Mouse (Mus musculus): ENCODE measurements around the gene Gucy1b2. TPM values are rescaled to one million over a fixed set of nuclear protein-coding genes. Genes with fewer than 3 reads are reported as not detected.

Gene Gucy1b2
- polyA plus RNA-seq, 1 experiment from 2014 or later = 0.14 TPM

DNA sequence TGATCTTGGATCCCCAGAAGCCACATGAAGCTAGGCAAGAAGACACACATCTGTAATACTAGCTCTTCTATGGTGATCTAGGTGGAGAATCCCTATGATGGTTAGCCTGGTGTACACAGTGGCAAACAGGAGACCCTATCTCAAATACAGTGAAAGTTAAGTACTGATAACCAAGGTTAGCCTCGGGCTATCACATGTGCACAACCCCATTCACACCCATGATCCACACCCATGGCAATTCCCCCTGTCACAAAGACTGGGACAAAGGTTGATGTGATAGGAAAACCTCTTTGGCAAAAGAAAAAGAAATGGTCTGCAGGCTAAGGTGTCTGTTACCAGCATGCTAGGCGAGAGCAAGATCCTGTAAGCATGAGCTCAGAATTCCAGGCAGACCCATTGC is 16.0 kb upstream of the Gucy1b2 start:
- 79% methylated on average over 2 of the region's 2 CpGs for WGBS

DNA sequence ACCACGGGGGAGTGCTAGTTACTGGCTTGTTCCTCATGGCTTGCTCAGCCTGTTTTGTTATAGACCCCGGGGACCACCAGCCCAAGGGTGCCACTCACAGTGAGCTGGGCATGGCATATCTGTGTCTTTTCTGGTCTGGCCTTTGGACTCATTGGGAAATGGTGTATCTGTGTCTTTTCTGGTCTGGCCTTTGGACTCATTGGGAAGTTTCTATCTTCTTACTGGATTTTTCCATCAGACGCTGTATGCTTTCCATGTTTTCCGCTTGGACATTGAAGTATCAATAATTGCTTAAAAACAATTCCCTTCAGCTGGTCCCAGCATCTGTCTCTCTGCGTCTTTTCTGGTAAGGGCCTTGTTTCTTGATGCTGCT is 12.7 kb upstream of the Gucy1b2 start:
- WGBS = 88% methylated on average over 5 of the region's 5 CpGs

More for the DNA sequence above, 16.0 kb upstream of the Gucy1b2 start:
- H3K4me2 ChIP-seq (replicated peaks; ENCODE audit: low read depth, low read length) = no peak overlapping the region
- no peak overlapping the region for H3K27ac ChIP-seq (ENCODE audit: low read depth, low read length)
- no peak for ATAC-seq (ENCODE audit: low FRiP score)
- DNase-seq (ENCODE audit: low spot score) = no peak
- H3K4me1 ChIP-seq (replicated peaks; ENCODE audit: control insufficient read depth, insufficient read depth, low read length) = no peaks in the 10 kb centered on the region
- no peaks in the 10 kb centered on the region for H3K36me3 ChIP-seq (ENCODE audit: control insufficient read depth, insufficient read depth, low read length)
- H3K9me3 ChIP-seq (ENCODE audit: control insufficient read depth, low read length) = no peaks in the 10 kb centered on the region
- no peaks in the 10 kb centered on the region for H3K27me3 ChIP-seq (ENCODE audit: control insufficient read depth, insufficient read depth, low read length)
- no peak overlapping the region for H3K4me3 ChIP-seq (ENCODE audit: low read depth, low read length)
- no peak overlapping the region for H3K9ac ChIP-seq (ENCODE audit: low read depth, low read length)

DNA sequence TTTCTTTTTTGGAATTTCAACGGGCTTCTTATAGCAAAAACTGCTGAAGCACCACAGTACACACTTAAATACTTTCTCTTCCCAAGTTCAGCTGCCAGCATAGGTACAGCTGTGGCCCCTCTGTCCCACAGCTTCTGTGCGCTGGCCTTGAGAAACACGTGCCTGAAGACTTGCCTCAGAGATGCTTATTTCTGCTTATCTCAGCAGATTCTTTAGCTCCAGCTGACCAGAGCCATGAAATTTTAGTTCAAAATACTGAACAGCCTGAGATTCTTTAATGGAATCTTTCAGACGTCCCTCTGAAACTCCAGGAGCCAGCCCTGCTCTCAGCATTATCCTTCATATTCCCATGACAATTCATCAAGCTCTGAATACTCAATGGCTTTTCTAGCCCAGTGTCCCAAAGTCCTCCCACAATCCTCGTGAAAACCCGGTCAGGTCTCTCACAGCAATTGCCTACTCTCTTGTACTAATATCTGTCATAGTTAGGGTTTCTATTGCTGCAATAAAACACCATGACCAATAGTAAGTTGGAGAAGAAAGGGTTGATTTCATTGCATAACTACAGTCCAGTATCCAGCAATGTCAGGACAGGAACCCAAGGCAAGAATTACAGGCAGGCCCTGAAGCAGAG is 12.1 kb upstream of the Gucy1b2 start:
- H3K9me3 ChIP-seq (ENCODE audit: control insufficient read depth, low read length) = no peaks in the 10 kb centered on the region
- no peaks in the 10 kb centered on the region for H3K4me1 ChIP-seq (replicated peaks; ENCODE audit: control insufficient read depth, insufficient read depth, low read length)
- H3K36me3 ChIP-seq (ENCODE audit: control insufficient read depth, insufficient read depth, low read length) = no peaks in the 10 kb centered on the region
- no peak overlapping the region for H3K27ac ChIP-seq (ENCODE audit: low read depth, low read length)
- H3K4me2 ChIP-seq (replicated peaks; ENCODE audit: low read depth, low read length) = no peak overlapping the region
- H3K9ac ChIP-seq (ENCODE audit: low read depth, low read length) = no peak overlapping the region
- WGBS = 77% methylated on average over 6 of the region's 6 CpGs
- H3K4me3 ChIP-seq (ENCODE audit: low read depth, low read length) = no peak overlapping the region
- ATAC-seq (ENCODE audit: low FRiP score) (no peak), DNase-seq (ENCODE audit: low spot score) (no peak)
- no peaks in the 10 kb centered on the region for H3K27me3 ChIP-seq (ENCODE audit: control insufficient read depth, insufficient read depth, low read length)

More for the DNA sequence above, 12.7 kb upstream of the Gucy1b2 start:
- H3K4me3 ChIP-seq (ENCODE audit: low read depth, low read length) = no peak overlapping the region
- no peak overlapping the region for H3K27ac ChIP-seq (ENCODE audit: low read depth, low read length)
- H3K9me3 ChIP-seq (ENCODE audit: control insufficient read depth, low read length) = no peaks in the 10 kb centered on the region
- no peak for DNase-seq (ENCODE audit: low spot score)
- no peaks in the 10 kb centered on the region for H3K4me1 ChIP-seq (replicated peaks; ENCODE audit: control insufficient read depth, insufficient read depth, low read length)
- no peak overlapping the region for H3K4me2 ChIP-seq (replicated peaks; ENCODE audit: low read depth, low read length)
- H3K9ac ChIP-seq (ENCODE audit: low read depth, low read length) = no peak overlapping the region
- ATAC-seq (ENCODE audit: low FRiP score) = no peak
- H3K36me3 ChIP-seq (ENCODE audit: control insufficient read depth, insufficient read depth, low read length) = no peaks in the 10 kb centered on the region
- no peaks in the 10 kb centered on the region for H3K27me3 ChIP-seq (ENCODE audit: control insufficient read depth, insufficient read depth, low read length)

DNA sequence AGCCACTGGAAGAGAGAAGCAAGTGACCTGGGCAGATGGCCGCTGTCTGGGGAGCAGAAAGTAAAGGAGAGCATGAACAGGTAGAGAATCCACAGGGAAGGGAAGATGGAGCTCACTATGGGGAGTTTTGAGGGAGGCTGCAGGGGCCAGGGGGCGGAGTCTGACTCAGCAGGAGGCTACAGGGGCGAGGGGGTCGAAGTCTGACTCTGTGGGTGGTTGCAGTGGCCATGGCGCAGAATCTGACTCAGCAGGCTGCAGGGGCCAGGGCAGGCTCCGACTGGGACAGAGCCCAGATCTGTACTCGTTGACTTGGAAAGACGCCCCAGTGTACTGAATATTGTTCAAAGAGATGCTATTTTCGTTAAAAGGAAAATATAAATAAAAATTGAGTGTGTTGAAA is 8.9 kb upstream of the Gucy1b2 start:
- no peaks in the 10 kb centered on the region for H3K9me3 ChIP-seq (ENCODE audit: control insufficient read depth, low read length)
- H3K36me3 ChIP-seq (ENCODE audit: control insufficient read depth, insufficient read depth, low read length) = no peaks in the 10 kb centered on the region
- no peaks in the 10 kb centered on the region for H3K4me1 ChIP-seq (replicated peaks; ENCODE audit: control insufficient read depth, insufficient read depth, low read length)
- peak; percentile 11 for DNase-seq (ENCODE audit: low spot score)
- no peak overlapping the region for H3K27ac ChIP-seq (ENCODE audit: low read depth, low read length)
- H3K27me3 ChIP-seq (ENCODE audit: control insufficient read depth, insufficient read depth, low read length) = no peaks in the 10 kb centered on the region
- no peak overlapping the region for H3K4me2 ChIP-seq (replicated peaks; ENCODE audit: low read depth, low read length)
- H3K4me3 ChIP-seq (ENCODE audit: low read depth, low read length) = no peak overlapping the region
- 17% methylated on average over 9 of the region's 9 CpGs for WGBS
- H3K9ac ChIP-seq (ENCODE audit: low read depth, low read length) = no peak overlapping the region
- no peak for ATAC-seq (ENCODE audit: low FRiP score)

DNA sequence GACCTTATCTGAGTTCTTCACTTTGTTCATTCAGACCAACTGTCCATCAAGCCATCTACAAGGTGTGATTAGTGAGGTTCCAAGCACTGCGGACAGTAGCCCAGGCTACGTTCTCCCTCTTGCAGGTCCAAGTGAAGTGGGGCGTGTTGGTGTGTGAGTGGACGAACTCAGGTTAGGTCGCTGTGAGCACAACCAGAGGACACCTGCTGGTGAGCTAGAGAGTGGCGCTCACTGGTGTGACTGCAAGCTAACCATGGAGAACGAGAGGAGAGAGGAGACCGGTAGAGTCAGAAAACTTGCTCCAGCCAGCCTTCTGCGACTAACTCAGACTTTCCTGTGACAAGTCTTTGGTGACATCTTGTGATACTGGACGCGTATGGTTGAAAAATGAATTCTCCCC is 3.5 kb upstream of the Gucy1b2 start:
- peak; percentile 18 for DNase-seq (ENCODE audit: low spot score)
- Histone ChIP-seq H3K9ac (ENCODE audit: low read depth, low read length) (no peak overlapping the region), H3K9me3 (ENCODE audit: control insufficient read depth, low read length) (no peaks in the 10 kb centered on the region), H3K4me3 (ENCODE audit: low read depth, low read length) (no peak overlapping the region), H3K4me2 (replicated peaks; ENCODE audit: low read depth, low read length) (no peak overlapping the region), H3K36me3 (ENCODE audit: control insufficient read depth, insufficient read depth, low read length) (no peaks in the 10 kb centered on the region), H3K27me3 (ENCODE audit: control insufficient read depth, insufficient read depth, low read length) (no peaks in the 10 kb centered on the region), H3K4me1 (replicated peaks; ENCODE audit: control insufficient read depth, insufficient read depth, low read length) (no peaks in the 10 kb centered on the region), H3K27ac (ENCODE audit: low read depth, low read length) (no peak overlapping the region)
- 66% methylated on average over 11 of the region's 11 CpGs for WGBS
- ATAC-seq (ENCODE audit: low FRiP score) = no peak

DNA sequence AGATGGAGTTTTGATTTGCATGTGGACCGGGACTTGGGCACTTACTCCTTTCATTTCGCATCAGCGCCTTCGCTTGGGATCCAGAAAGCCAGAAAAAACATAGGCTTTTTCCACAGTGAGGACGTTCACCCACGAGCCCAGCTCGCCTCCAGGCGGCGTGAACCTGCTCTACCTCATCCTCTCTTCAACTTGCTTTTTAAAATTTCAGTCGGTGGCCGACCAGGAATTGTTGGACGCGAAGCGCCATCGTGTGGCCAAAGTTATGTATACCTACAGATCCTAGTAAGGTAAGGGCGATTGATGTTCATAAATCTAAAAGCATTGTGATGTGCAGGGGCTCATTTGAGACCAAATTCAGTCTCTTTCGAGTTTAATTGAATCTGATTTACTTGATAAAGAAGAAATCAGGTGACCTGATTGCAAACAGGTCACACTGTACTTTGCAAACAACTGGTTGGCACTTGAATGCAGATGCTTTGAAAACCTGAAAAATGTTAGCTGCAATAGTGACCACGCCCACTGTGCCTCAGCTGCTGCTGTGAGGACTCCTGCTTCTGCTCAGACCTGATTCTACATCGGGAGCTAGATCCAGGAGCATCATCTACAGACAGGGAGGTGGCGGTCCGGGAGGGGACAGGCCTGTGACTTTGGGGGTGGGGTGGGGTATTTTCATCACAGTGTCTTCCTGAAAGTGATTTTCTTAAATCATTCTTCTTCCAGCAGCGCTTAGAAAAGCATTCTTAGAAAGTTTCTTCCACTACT is 1.5 kb upstream of the Gucy1b2 start:
- ATAC-seq (ENCODE audit: low FRiP score) (peak; percentile 30; the same call in 1 of the 2 replicates), DNase-seq (ENCODE audit: low spot score) (peak; percentile 92)
- 18% methylated on average over 22 of the region's 22 CpGs for WGBS
- no peak overlapping the region for H3K4me3 ChIP-seq (ENCODE audit: low read depth, low read length)
- H3K9ac ChIP-seq (ENCODE audit: low read depth, low read length) = no peak overlapping the region
- no peak overlapping the region for H3K4me2 ChIP-seq (replicated peaks; ENCODE audit: low read depth, low read length)
- no peaks in the 10 kb centered on the region for H3K36me3 ChIP-seq (ENCODE audit: control insufficient read depth, insufficient read depth, low read length)
- no peaks in the 10 kb centered on the region for H3K9me3 ChIP-seq (ENCODE audit: control insufficient read depth, low read length)
- H3K27ac ChIP-seq (ENCODE audit: low read depth, low read length) = no peak overlapping the region
- no peaks in the 10 kb centered on the region for H3K4me1 ChIP-seq (replicated peaks; ENCODE audit: control insufficient read depth, insufficient read depth, low read length)
- H3K27me3 ChIP-seq (ENCODE audit: control insufficient read depth, insufficient read depth, low read length) = no peaks in the 10 kb centered on the region

DNA sequence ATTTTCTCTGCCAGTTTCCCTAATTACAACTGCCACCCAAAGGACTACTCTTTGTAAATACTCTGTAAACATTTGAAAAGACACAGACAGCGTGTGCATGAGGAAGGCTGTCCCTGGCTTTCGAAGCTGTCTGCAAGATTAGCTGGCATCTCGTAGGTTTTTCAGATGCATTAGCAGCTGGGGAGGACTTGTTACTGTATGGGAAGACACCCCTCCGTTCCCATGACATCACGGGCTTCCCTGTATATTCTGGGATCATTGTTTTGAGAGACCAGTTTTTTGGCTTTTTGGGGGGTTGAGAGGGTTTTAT is 564 bp downstream of the Gucy1b2 start:
- Histone ChIP-seq H3K4me2 (replicated peaks; ENCODE audit: low read depth, low read length) (no peak overlapping the region), H3K36me3 (ENCODE audit: control insufficient read depth, insufficient read depth, low read length) (no peaks in the 10 kb centered on the region), H3K27ac (ENCODE audit: low read depth, low read length) (no peak overlapping the region), H3K4me3 (ENCODE audit: low read depth, low read length) (no peak overlapping the region), H3K27me3 (ENCODE audit: control insufficient read depth, insufficient read depth, low read length) (no peaks in the 10 kb centered on the region), H3K9ac (ENCODE audit: low read depth, low read length) (no peak overlapping the region), H3K9me3 (ENCODE audit: control insufficient read depth, low read length) (no peaks in the 10 kb centered on the region), H3K4me1 (replicated peaks; ENCODE audit: control insufficient read depth, insufficient read depth, low read length) (no peaks in the 10 kb centered on the region)
- ATAC-seq (ENCODE audit: low FRiP score) (no peak), DNase-seq (ENCODE audit: low spot score) (no peak)
- 84% methylated on average over 5 of the region's 5 CpGs for WGBS

DNA sequence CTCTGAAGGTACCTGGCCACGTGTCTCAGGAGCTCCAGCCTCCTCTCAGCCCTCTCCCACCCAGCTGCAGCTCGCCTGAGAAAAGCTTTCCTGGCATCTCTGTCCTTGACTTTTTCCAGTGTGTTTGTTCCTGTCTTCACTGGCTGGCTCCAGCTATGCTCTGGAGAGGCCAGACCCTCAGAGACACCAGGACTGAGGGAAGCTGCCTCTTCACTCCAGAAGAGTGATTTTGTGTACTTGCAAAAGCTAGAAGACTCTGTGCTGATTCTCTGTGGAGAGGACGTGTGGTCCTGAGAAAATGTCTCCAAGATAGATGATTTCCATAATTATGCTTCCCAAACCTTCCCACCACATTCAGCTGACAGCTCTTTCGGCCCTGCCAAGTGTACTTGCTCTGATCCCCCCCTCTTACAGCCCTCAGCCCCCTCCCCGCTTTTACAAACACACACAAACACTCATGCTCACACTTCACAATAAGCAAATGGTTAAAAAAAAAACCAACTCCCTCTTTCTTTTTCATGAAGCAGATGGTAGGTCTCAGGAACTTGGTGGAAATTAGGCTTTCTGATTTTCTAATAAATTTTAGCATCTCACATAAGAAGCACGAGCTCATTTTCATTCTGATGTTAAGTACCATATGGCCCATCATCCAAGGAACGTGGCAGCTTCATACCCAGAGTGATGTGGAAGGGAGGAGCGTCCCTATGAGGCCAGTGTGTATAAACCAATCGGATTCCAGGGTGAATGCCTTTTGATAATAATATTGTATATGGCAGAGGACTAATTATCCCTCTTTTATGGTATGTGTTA is 1.1 kb downstream of the Gucy1b2 start:
- no peak for ATAC-seq (ENCODE audit: low FRiP score)

More for the DNA sequence above, 1.1 kb downstream of the Gucy1b2 start:
- H3K4me2 ChIP-seq (replicated peaks; ENCODE audit: low read depth, low read length) = no peak overlapping the region
- WGBS = 65% methylated on average over 9 of the region's 9 CpGs
- no peak overlapping the region for H3K27ac ChIP-seq (ENCODE audit: low read depth, low read length)
- H3K9ac ChIP-seq (ENCODE audit: low read depth, low read length) = no peak overlapping the region
- DNase-seq (ENCODE audit: low spot score) = no peak
- no peaks in the 10 kb centered on the region for H3K9me3 ChIP-seq (ENCODE audit: control insufficient read depth, low read length)
- H3K4me1 ChIP-seq (replicated peaks; ENCODE audit: control insufficient read depth, insufficient read depth, low read length) = no peaks in the 10 kb centered on the region
- H3K36me3 ChIP-seq (ENCODE audit: control insufficient read depth, insufficient read depth, low read length) = no peaks in the 10 kb centered on the region
- no peaks in the 10 kb centered on the region for H3K27me3 ChIP-seq (ENCODE audit: control insufficient read depth, insufficient read depth, low read length)
- no peak overlapping the region for H3K4me3 ChIP-seq (ENCODE audit: low read depth, low read length)
